Mouse (Mus musculus): ENCODE results near the gene Sox30.

DNA sequence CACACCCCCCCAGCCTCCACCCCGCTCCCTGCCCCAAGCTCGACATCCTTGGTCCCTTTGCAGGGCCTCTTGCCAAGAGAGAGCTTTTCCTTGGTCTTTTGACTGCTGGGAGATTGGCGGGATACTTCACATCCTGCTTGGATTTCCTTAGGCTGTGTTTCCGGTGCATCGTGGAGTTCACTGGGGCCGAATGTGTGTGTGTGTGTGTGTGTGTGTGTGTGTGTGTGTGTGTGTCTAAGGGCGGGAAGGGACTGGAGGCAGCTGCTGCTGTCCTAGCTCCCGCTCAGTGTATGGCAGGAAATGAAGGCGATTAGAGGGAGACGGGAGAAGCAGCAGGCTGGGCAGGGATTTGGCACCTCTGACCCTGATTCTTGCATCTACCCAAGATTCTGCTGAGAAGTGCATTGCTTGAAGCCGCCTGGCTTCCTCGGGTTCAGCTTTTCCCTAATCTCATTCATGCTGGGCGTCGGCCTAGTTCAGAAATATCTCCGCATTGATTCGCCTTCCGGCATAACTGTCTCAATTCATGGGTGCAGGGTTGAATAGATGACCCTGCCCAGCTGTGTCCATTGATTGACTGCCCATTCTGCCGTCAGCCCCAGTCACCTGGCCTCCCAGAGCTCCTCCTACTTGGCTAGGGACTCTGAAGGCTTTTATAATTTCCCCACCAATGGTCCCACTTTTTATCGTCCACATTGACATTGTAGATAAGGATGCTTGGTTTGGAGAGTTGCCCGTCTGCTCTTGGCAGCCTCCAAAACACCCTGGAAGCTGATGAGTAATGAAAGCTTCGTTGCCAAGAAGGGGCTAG, 85.3 kb downstream of the Sox30 start:
- TF ChIP-seq POLR2A (IDR thresholded peaks at IDR 0.05; ENCODE audit: low read depth, low read length): no peak
- TF ChIP-seq CTCF (IDR thresholded peaks at IDR 0.05; ENCODE audit: extremely low read depth, insufficient read length, insufficient replicate concordance, low read depth, low read length): no peak

All from small intestine, adult 2 months (tissue).